ENCODE assay signal across 20 mouse cellular contexts in genomic region chr5:117302899-117303298, GRCm38 (mm10). TPM values are rescaled to one million over a fixed set of nuclear protein-coding genes. Genes with fewer than 3 reads are reported as not detected.
DNase-seq lines count a peak whose midpoint lies in the region; ATAC-seq and TF ChIP-seq lines count a peak whose summit lies in the region.
"Had no signal": no experiment of that assay in that cellular context is flagged by ENCODE, and none has a peak within 500 bp of the region (broad histone marks: within the 10 kb centered on the region; RNA-seq: fewer than 3 reads in every experiment).

No protein-coding gene starts in this region.

- no peak overlapping the region for H3K9ac ChIP-seq in heart, embryonic 15.5 days
- H3K9ac ChIP-seq in limb, embryonic 12.5 days (replicated peaks): no peak overlapping the region
- no peak overlapping the region for H3K9ac ChIP-seq in ES-E14 (ENCODE audit: insufficient read depth, low read depth, low read length, poor library complexity, severe bottlenecking)
- H3K9ac ChIP-seq: forebrain, embryonic 15.5 days; hindbrain, embryonic 15.5 days had no signal

- 0 out of 2 replicates have a peak, but pooled peaks have one; percentile 18 for ATAC-seq in heart, embryonic 15.5 days (replicated peaks; ENCODE audit: insufficient number of reproducible peaks, insufficient read depth, low FRiP score, low read depth)
- peak; percentile 15; the same call in 1 of the 2 replicates for ATAC-seq in limb, embryonic 12.5 days (ENCODE audit: insufficient number of reproducible peaks, insufficient read depth, low FRiP score, low TSS enrichment, low read depth)
- ATAC-seq: forebrain, embryonic 15.5 days had no signal

- 49% methylated on average over 3 of the region's 3 CpGs for WGBS in heart, embryonic 15.5 days
- WGBS in limb, embryonic 12.5 days: 69% methylated on average over 3 of the region's 3 CpGs
- WGBS in limb, embryonic 10.5 days: 78% methylated on average over 3 of the region's 3 CpGs

- no peak overlapping the region for H3K4me3 ChIP-seq in heart, embryonic 15.5 days
- H3K4me3 ChIP-seq in limb, embryonic 12.5 days (replicated peaks): no peak overlapping the region
- no peak overlapping the region for H3K4me3 ChIP-seq in limb, embryonic 10.5 days
- H3K4me3 ChIP-seq in ES-E14 (ENCODE audit: insufficient read depth in 1 of 2, low read depth in 1 of 2, low read length in 2 of 2, poor library complexity in 1 of 2, severe bottlenecking in 1 of 2): no peak overlapping the region
- H3K4me3 ChIP-seq: erythroblast, embryonic 14.5 days; forebrain, embryonic 15.5 days; heart, adult 2 months; hindbrain, embryonic 15.5 days; midbrain, embryonic 10.5 days had no signal

- H3K9me3 ChIP-seq in heart, embryonic 15.5 days (replicated peaks): no peaks in the 10 kb centered on the region
- H3K9me3 ChIP-seq in limb, embryonic 12.5 days: no peaks in the 10 kb centered on the region; the same call in 1 of the 2 replicates
- no peaks in the 10 kb centered on the region for H3K9me3 ChIP-seq in limb, embryonic 10.5 days (replicated peaks)
- no peaks in the 10 kb centered on the region for H3K9me3 ChIP-seq in ES-E14 (ENCODE audit: control insufficient read depth, insufficient read depth, low read depth, low read length)
- H3K9me3 ChIP-seq: forebrain, embryonic 15.5 days; hindbrain, embryonic 15.5 days had no signal

- in situ Hi-C loops in ES-E14 (cut with MboI; ENCODE audit: low sequenced_read_pairs in 2 of 2, unreplicated experiment in 2 of 2): no loop called here

- peak overlapping the region; percentile 15; the same call in 1 of the 2 replicates for H3K27ac ChIP-seq in heart, embryonic 15.5 days
- H3K27ac ChIP-seq in limb, embryonic 12.5 days: no peak overlapping the region
- H3K27ac ChIP-seq in limb, embryonic 10.5 days: no peak overlapping the region
- no peak overlapping the region for H3K27ac ChIP-seq in ES-E14 (ENCODE audit: insufficient read depth, low read depth, low read length, poor library complexity, severe bottlenecking)
- H3K27ac ChIP-seq: forebrain, embryonic 15.5 days; heart, adult 2 months; hindbrain, embryonic 15.5 days; kidney, postnatal 0 days; midbrain, embryonic 10.5 days had no signal

- no peaks in the 10 kb centered on the region for H3K36me3 ChIP-seq in heart, embryonic 15.5 days
- no peaks in the 10 kb centered on the region for H3K36me3 ChIP-seq in limb, embryonic 12.5 days
- no peaks in the 10 kb centered on the region for H3K36me3 ChIP-seq in limb, embryonic 10.5 days
- no peaks in the 10 kb centered on the region for H3K36me3 ChIP-seq in ES-E14 (ENCODE audit: control insufficient read depth, insufficient read depth, low read length, poor library complexity, severe bottlenecking)
- H3K36me3 ChIP-seq: forebrain, embryonic 15.5 days; hindbrain, embryonic 15.5 days; midbrain, embryonic 10.5 days had no signal

- DNase-seq in heart, adult 18-20 months: no peak
- no peak for DNase-seq in limb, embryonic 10.5 days (ENCODE audit: low spot score)
- DNase-seq in ES-E14 (ENCODE audit: low read depth, low spot score): no peak
- peak; percentile 31 to 69 for DNase-seq in kidney, postnatal 25 days
- DNase-seq in layer of hippocampus, adult 9-10 months (ENCODE audit: low spot score): no peak
- DNase-seq in urinary bladder, postnatal 14 days (ENCODE audit: low spot score): no peak
- DNase-seq: cerebellum, adult 18-20 months; cerebellum, postnatal 36 days; heart, adult 2 months; lung, postnatal 36 days; right cerebral cortex, adult 18-20 months; spleen, adult 18-20 months; thymus, postnatal 36 days had no signal

- H3K4me2 ChIP-seq in heart, embryonic 15.5 days: no peak overlapping the region
- H3K4me2 ChIP-seq in limb, embryonic 12.5 days: no peak overlapping the region
- H3K4me2 ChIP-seq: forebrain, embryonic 15.5 days; hindbrain, embryonic 15.5 days had no signal

- H3K4me1 ChIP-seq in heart, embryonic 15.5 days (replicated peaks): peaks cover 16% of the 10 kb centered on the region
- H3K4me1 ChIP-seq in limb, embryonic 12.5 days (replicated peaks): no peaks in the 10 kb centered on the region
- no peaks in the 10 kb centered on the region for H3K4me1 ChIP-seq in limb, embryonic 10.5 days
- peaks cover 6 to 9% of the 10 kb centered on the region in 2 experiments for H3K4me1 ChIP-seq in ES-E14 (ENCODE audit: control insufficient read depth in 2 of 2, insufficient read depth in 2 of 2, low read length in 2 of 2, poor library complexity in 1 of 2)
- H3K4me1 ChIP-seq: forebrain, embryonic 15.5 days had no signal

- no peaks in the 10 kb centered on the region for H3K27me3 ChIP-seq in heart, embryonic 15.5 days
- no peaks in the 10 kb centered on the region for H3K27me3 ChIP-seq in limb, embryonic 12.5 days
- no peaks in the 10 kb centered on the region for H3K27me3 ChIP-seq in limb, embryonic 10.5 days (ENCODE audit: low read depth, poor library complexity, severe bottlenecking)
- H3K27me3 ChIP-seq: forebrain, embryonic 15.5 days; hindbrain, embryonic 15.5 days had no signal

TF ChIP-seq in ES-E14, 5 proteins besides CTCF, POLR2A, EP300 and RAD21:
- TF ChIP-seq CHD2 (IDR thresholded peaks at IDR 0.05; ENCODE audit: low read depth, low read length) (0 out of 2 replicates have a peak, but pooled peaks have one; percentile 6), ZC3H11A (IDR thresholded peaks at IDR 0.05; ENCODE audit: borderline replicate concordance, low read depth, low read length) (no peak)

RNA-seq across cellular contexts. Expression of gene Pebp1, which starts 15.5 kb away (rescaled TPM):
- 543 and 632 TPM in 2 replicates for polyA plus RNA-seq in heart, embryonic 15.5 days (2015; fragmentation: Nextera tagmentation; extraction: Ambion mirVana)
- 100 to 1,000 TPM; 475 to 528 TPM for total RNA-seq in heart, adult 18-20 months (2021)
- polyA plus RNA-seq in limb, embryonic 12.5 days (2016; fragmentation: Nextera tagmentation; extraction: Ambion mirVana): 760 and 770 TPM in 2 replicates
- polyA plus RNA-seq in limb, embryonic 10.5 days (2016; fragmentation: Nextera tagmentation; extraction: Ambion mirVana): 922 and 1,037 TPM in 2 replicates
- total RNA-seq in ES-E14 (2012; rRNA removed): 367 and 381 TPM in 2 replicates

RNA-seq across cellular contexts. Expression of gene Vsig10, which starts 16.0 kb away (rescaled TPM):
- 6.7 and 8.4 TPM in 2 replicates for polyA plus RNA-seq in heart, embryonic 15.5 days (2015; fragmentation: Nextera tagmentation; extraction: Ambion mirVana)
- 1 to 10 TPM; 7.2 to 7.7 TPM for total RNA-seq in heart, adult 18-20 months (2021)
- 5.2 and 6.4 TPM in 2 replicates for polyA plus RNA-seq in limb, embryonic 12.5 days (2016; fragmentation: Nextera tagmentation; extraction: Ambion mirVana)
- polyA plus RNA-seq in limb, embryonic 10.5 days (2016; fragmentation: Nextera tagmentation; extraction: Ambion mirVana): 3.1 and 4.4 TPM in 2 replicates
- 11.7 and 25.7 TPM in 2 replicates for total RNA-seq in ES-E14 (2012; rRNA removed)
- polyA plus RNA-seq: erythroblast, embryonic 14.5 days had no signal

RNA-seq across cellular contexts. Expression of gene Wsb2, which starts 54.2 kb away (rescaled TPM):
- 77.0 and 86.7 TPM in 2 replicates for polyA plus RNA-seq in heart, embryonic 15.5 days (2015; fragmentation: Nextera tagmentation; extraction: Ambion mirVana)
- total RNA-seq in heart, adult 18-20 months (2021): 100 to 1,000 TPM in 1 of 2 experiments, 10 to 100 TPM in 1; 95.7 to 123 TPM
- 46.5 and 50.0 TPM in 2 replicates for polyA plus RNA-seq in limb, embryonic 12.5 days (2016; fragmentation: Nextera tagmentation; extraction: Ambion mirVana)
- polyA plus RNA-seq in limb, embryonic 10.5 days (2016; fragmentation: Nextera tagmentation; extraction: Ambion mirVana): 37.2 and 41.7 TPM in 2 replicates
- total RNA-seq in ES-E14 (2012; rRNA removed): 76.7 and 84.5 TPM in 2 replicates

Comparison
In these comparisons a context has a peak if more than half of its experiments do, and no peak if none do; other contexts are left out.
1. DNase-seq: peak in kidney, postnatal 25 days (2 of 2); none in heart, adult 18-20 months (0 of 2), limb, embryonic 10.5 days (single experiment), ES-E14 (single experiment), layer of hippocampus, adult 9-10 months (single experiment) and urinary bladder, postnatal 14 days (single experiment).